Mouse (Mus musculus): ENCODE measurements around the gene Pcf11.

The Pcf11 gene

DNA sequence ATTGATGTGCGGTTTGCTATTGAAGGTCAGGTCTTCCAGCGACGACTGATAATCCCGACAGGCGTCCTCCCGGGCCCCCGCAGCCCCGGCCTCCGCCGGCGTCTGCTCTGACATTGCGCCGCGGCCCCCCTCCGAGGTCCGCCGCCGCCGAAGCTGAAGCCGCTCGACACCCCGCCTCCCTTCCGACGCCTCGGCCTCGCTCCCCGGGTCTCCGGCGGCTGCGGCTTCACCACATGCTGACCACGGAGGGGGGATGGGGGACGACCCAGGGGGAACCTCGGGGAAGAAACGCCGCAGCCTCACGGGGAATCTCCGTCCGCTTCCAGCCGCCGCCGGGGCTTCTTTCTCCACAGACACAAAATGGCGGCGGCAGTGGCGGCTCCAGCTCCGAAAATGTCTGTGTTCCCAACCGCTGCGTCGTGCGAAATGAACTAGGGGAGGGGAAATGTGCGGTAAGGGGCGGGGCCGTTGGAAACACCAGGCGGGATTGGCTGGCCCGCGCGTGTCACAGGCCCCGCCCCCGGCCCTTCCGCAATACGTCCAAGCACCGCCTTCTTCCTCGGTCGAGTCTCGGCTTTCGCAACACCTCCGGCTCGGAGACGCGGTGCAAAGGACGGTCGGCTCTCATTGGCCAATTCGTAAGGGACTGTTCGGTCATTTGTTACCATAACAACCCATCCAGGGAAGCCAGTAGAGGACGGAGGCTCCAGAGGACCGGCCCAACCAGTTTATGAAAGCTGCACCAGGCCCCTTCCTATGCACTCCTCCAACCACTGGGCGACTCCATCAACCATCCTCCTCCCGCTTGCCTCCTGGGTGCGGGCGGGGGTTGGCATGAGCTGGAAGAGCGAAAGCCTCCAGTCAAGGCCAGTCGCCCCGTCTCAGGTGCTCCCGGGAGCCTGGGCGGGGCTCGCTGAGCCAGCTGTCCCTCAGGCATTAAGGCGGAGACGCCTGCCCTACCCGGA lies at the start of gene Pcf11:
Pcf11 (minus strand) TSS at position 428 of the 965 bp plus-strand sequence.
- peak; percentile 97 for DNase-seq (ENCODE audit: low spot score)

DNA sequence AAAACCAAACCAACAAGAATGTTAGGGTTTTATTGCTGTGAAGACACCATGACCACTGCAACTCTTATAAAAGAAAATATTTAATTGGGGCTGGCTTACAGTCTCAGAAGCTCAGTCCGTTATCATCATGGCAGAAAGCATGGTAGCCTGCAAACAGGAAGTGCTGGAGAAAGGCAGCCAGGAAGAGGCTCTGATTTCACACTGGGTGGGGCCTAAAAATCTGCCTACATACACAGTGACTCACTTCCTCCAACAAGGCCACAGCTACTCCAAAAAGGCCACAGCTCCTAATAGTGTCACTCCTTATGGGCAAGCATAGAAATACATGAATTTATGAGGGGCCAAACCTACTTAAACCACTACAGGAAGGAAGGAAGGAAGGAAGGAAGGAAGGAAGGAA lies 45.3 kb upstream of the Pcf11 start:
- no peak for DNase-seq (ENCODE audit: low spot score)

DNA sequence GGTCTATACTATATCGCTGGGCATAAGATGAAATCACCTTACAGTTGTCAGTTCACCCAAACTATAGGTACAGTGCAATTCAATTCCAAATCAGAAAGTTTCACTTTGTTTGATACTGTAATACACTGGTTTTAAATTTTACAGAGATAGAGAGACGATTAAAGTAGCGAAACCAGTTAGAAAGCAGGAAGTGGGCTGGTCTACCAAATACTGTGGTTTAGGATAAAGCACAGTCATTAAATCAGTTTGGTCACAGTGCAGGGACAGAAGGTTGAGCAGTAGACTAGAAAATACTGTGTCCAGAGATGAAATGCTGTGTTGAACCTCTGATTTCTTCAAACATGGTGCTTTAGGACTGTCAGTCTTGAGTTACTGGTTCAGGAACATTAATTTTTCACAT lies 41.9 kb upstream of the Pcf11 start:
- DNase-seq (ENCODE audit: low spot score), result no peak

DNA sequence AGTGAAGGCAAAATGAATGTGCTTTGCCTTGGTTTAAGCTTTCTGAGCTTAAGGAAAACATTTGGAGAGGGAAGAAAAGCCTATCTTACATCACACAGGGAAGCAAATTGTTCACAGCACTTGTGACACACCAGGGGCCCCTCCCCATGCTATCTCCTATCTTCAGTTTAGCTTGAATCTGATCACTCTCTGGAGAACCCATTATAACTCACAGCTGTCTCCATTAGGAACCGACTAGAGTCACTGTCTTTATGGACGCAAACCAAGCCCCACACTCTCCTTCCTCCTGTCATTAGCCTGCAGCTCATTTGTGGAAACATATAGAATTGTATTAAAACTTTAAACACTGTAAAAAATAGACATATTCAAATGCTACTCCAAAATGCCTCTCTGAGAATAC lies 39.8 kb upstream of the Pcf11 start:
- no peak for DNase-seq (ENCODE audit: low spot score)

DNA sequence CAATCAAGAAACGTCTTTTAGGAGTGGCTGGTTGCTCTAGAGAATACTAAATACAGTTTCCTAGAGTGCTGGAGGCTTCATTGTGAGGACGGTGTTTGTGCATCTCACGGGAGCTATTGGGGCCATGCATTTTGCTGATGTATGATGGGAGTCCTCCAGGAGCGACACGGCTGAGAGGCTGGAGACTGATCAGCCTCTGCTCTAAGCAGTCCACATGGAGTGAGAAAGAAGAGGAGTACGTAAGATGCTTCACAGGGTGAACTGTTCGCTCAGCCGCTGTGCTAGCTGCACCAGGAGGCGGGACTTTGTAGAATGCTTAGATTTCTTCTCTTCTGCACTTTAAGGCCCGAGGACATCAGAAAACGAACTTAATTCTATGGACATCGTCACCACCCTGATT lies 37.0 kb upstream of the Pcf11 start:
- no peak for DNase-seq (ENCODE audit: low spot score)

DNA sequence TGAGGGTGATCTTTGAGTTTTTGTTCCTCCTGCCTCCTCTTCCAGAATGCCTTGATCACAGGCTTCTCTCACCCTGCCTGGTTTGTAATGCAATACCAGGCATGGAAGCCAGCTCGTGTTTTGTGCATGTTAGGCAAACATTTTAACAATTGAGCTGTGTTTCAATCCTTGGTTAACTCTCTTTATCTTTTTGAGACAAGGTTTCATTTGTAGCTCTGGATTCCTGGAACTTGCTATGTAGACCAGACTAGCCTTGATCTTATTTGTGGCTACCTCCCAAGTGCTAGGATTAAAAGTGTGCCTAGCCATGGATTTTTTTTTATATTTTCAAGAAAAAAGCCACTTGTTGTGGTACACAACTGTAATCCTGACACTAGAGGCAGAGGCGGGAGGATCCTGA lies 35.8 kb upstream of the Pcf11 start:
- no peak for DNase-seq (ENCODE audit: low spot score)

DNA sequence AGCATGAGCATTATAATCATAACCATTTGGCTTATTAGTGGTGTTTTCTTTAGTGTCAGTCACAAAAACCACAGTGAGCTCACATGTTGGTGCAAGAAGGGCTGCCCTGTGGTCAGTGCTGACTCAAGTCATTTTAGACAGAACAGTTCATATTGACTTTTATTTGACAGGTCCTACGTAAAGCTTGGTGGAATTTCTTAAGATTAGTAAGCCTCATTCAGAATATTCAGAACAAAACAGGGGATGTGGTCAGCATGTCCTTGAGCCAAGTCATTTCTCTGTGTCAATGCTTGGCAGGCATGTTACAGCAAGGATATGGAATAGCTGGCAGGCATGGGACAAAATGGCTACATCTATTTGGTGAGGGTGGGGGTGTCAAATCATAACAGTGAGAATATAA lies 33.9 kb upstream of the Pcf11 start:
- no peak for DNase-seq (ENCODE audit: low spot score)

DNA sequence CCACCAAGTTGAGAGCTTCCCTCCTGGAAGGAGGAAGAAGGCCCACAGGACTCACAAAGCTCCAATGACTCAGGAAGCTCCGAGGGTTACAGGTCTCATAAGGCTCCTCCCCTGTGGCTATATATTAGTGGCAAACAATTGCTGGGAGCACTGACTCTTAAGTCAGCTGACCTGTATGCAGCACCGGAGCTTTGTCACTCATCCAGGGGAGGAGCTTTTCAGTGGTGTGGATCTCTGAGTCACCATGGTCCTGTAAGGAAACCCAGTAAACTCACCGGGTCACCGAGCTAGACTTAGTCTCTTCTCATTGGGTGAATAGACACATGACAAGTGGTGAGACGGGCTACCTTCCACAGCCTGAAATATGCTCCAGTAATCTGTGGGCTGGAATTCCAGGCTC lies 29.0 kb upstream of the Pcf11 start:
- DNase-seq (ENCODE audit: low spot score), result no peak

DNA sequence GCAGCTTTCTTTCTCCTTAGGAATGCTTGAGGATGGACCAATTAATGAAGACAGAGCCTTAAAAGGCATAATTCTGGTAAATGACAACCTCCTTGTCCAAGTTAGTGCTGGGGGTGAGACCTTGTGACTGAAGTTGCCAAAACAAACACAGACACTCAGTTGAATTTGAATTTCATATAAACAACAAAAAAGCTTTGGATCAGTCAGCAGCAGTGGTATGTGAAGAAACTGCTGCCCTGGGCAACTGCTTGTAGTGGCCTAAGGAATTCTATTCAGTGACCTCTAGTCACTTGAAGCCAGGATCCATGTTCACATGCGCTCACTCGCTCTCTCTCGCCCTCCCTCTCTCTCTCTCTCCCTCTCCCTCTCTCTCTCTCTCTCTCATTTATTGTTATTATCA lies 26.7 kb upstream of the Pcf11 start:
- DNase-seq (ENCODE audit: low spot score), result no peak

DNA sequence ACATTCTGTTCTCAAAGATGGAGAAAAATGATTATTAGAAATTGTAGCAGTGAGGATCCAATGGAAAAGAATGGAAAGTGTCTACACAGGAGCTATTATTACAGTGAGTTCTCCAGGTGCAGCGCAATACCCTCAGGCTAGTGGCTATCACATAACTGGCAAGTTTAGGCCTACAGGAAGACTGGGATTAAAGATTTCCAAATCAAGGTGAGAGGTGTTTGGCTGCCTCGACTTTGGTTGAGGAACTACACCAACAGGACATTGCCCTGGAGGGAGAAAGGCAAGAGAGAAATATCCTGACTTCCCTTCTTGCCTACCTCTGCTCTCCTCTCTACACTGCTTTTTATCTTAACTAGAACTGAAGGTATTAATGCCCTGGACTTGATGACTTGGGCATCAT lies 19.4 kb upstream of the Pcf11 start:
- no peak for DNase-seq (ENCODE audit: low spot score)

DNA sequence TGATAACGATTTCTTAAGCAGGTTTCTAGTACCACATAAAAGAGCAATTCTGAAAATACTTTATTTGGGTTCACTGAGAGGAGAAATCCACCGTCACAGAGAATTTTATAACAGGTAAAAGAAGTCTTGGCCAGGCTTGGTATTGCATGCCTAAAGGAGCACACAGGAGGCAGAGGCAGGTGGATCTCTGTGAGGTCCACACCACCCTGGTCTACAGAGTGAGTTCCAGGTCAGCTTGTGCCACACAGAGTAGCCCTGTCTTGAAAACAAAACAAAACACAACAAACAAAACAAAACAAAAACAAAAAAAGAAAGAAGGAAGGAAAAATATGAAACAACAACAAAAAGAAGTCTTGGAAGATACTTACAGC lies 18.6 kb upstream of the Pcf11 start:
- DNase-seq (ENCODE audit: low spot score), result no peak

DNA sequence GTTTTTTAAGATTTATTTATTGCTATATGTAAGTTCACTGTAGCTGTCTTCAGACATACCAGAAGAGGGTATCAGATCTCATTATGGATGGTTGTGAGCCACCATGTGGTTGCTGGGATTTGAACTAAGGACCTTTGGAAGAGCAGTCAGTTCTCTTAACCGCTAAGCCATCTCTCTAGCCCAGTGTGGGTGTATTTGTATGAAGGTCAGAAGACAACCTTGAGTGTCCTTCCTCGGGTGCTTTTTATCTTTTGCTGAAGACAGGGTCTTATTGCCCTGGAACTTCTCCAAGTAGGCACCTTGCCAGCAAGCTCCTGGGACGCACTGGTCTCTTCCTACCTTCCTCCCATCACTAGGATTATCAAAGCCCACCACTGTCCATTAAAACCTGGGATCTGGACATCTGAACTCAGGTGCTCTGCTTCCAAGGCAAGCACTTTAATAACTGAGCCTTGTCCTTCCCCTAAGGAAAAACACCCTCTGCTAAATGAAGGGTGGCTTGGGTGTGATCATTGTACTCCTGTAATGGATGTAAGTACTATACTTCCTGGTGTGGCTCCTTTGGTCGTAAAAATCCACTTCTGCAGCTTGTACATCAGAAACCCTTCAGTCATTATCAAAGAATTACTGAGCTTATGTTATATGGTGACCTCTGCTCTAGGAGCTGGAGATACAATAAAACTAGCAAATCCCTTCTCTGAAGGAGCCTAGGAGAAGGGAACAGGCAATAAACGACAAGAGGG lies 18.0 kb upstream of the Pcf11 start:
- DNase-seq (ENCODE audit: low spot score), result no peak

DNA sequence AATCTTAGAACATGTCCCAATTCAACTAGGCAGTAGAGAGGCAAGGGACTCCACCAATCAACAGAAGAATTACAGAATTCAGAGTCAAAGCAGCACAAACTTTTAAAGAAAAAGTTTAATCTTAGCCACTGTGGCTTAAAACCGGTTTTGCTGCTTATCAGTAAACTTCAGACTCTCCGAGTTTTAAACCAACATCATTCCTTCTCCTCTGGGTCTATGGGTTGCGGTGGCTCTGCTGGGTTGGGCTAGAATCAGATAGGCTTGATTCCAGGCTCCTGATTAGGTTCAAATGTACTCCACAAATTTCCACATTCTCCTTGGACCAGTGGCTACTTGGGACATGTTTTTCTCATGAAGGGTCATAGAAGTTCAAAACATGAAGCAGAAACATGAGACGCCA lies 7.6 kb upstream of the Pcf11 start:
- no peak for DNase-seq (ENCODE audit: low spot score)

DNA sequence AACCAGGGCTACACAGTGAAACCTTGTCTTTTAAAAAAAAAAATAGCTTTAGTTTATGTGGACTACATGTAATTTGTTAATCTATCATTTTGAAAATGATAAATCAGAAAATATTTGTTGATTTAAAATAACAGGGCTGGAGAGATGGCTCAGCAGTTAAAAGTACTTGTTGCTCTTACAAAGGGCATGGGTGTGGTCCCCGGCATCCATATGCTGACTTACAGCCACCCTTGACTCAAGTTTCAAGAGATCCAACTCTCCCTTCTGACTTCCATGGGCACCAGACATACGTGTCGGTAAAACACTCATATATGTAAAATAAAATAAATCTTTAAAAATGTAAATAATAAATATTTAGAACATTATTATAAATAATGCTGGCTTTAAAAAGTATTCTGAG lies 5.4 kb upstream of the Pcf11 start:
- DNase-seq (ENCODE audit: low spot score), result no peak

DNA sequence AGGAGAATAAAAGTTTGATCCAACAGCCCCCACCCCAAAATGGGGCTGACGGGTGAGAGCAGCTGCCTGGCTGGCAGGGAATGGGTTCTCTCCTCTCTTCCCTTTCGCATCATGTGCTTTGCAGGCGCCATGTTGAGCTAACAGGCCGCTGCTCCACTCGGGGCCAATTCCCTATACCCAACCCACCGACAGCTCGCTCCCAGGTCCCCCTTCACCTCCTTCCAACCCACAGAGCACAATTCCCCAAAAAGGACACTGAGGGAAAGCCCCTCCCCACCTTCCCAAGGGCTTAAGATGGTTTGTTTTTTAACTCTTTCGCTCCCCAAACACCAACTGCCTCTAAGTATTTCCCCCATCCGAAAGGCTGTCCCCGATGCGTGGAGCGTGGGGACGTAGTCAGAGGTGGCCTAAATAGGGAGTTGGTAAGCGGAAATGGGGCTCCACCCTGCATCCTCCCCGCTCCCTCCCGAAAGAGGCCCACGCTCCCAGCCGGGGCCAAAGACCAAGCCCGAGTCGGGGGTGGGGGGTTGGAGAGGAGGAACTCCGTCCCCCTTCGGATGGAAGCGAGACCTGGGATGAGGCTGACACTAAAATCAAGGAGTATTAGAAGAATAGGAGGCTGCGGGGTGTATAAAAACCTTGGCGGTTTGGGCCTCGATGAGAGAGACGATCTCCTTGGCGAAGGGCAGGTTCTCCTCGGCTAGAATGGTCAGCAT lies 785 bp downstream of the Pcf11 start:
- DNase-seq (ENCODE audit: low spot score), result peak; percentile 63

DNA sequence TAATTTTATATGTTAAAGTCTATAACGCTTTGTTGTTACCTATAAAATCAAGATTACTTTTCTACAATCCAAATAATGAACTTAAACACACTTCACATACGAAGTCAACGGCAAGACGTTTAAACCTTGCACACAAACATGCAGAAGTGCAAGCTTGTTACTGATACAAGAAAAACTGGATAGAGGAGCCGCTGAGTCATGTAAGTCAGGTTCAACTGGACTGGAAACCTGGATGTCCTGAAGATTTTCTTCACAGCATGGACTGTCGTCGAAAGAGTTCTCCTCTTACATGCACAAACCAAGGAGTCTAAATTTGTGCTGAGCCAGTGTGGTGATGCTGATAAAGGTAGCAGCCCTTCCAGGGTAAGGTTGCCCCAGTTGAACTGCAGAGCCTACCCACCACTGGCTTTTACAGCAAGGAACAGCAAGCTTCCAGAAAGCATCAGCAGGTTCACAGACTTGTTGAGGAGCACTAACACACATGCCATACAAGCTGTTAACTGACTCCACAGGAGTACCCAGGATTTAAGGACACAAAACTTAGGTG lies 3.4 kb downstream of the Pcf11 start:
- no peak for DNase-seq (ENCODE audit: low spot score)

DNA sequence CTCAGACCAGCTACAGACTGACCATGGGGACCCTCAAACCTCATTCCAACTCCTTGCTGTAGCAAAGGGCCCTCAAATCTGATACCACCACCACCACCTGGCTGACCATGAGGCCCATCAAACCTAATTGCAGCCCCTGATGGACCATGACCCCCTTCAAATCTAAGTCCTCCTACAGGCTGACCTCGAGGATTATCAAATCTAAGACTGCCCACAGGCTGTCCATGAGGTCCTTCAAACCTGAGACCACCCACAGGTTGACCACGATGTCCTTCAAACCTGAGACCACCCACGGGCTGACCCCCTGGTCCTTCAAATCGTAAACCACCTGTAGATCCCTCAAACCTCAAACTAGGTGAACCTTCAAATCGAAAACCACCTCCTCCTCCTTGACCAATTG lies 11.7 kb downstream of the Pcf11 start:
- DNase-seq (ENCODE audit: low spot score), result no peak

DNA sequence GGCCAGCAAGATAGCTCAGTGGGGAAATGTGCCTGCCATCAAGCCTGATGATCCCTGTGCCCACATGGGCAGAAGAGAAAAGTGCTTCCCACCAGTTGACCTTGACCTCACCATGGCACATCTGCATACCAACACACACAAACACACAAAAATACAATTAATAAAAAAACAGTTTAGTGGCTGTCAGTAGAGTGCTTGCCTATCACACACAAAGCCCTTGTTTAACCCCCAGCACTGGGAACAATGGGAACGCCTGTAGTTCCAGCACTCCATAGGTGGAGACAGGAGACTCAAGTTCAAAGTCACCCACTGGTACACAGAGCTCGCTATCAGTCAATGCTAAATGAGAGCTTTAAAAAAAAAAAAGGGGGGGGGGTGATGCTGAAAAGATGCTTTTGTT lies 13.3 kb downstream of the Pcf11 start:
- DNase-seq (ENCODE audit: low spot score), result no peak

DNA sequence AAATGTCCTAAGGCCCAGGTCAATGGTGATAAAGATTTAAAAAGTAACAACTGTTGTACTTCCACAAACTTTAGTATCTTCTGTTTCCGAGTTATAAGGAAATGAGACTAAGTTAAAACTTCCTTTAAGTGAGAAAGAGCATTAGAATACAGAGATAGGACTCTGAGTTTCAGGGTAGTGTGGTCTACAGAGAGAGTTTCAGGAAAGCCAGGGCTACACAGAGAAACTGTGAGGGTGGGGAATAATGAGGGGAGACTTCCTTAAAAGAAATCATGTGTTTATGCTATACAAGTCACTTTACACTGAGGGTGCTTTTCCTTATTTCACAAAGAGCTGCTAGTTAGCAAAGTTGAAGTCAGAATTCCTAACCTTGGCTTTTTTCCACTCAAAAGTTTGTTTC lies 16.4 kb downstream of the Pcf11 start:
- no peak for DNase-seq (ENCODE audit: low spot score)

DNA sequence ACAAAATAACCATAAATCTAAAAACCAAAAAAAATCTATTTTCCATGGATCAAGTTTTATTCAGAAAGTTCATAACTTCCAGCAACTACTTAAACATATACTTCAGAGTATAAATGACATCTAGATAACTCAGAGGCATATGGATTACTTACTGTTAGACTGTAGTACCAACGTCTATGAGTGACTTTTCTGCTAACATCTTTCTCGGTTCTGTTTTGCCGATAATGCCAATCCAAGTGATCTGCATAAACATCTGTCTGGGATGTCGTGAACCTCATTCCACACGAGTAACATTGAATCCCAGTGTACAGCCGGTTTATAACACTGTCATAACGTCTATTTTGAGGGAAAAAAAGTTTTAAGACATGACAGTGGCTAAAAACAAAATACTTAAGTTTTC lies 21.9 kb downstream of the Pcf11 start:
- no peak for DNase-seq (ENCODE audit: low spot score)

DNA sequence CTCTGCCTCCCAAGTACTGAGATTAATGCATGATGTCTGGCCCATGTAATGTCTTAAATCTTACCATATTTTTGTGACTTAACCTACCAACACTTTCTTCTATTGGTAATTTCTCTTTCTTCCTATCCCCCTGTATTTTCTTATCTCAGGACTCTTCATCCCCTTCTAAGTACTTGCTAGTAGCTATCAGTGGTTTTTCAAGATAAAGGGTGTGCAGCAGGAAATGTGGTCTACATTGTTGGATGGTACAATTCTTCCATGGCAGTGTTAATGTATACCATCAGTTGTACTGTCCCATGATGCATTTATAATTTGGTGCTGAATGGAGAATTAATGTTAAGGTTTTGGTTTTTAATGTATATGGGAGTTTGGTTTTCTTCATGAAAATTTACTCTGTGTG lies 27.4 kb downstream of the Pcf11 start:
- no peak for DNase-seq (ENCODE audit: low spot score)

DNA sequence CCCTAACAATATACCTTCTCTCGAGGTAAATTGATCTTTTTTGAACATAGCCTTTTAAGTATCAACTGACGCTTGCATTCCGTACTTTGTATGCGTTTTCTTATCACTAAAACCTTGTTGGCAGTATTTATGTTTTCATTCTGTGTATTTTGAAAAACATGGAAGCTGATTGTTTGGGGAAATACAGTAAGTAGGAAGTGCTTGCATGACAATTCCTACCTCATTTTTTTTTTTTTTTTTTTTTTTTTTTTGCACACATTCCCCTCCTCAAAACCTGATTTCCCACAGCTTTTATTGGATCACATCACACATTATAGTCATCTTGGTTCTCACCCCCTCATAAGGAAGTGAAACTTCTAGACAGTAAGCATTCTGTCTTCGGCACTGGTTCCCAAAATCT lies 31.7 kb downstream of the Pcf11 start:
- DNase-seq (ENCODE audit: low spot score), result no peak

Data from layer of hippocampus, adult 11-12 months (tissue).